Mouse (Mus musculus) gastrocnemius, adult 2 months (tissue): Measurements from ENCODE around the gene Nmbr. TPM values are rescaled to one million over a fixed set of nuclear protein-coding genes. Genes with fewer than 3 reads are reported as not detected.

ENCODE experiments used
- DNase-seq: peaks from one replicate; pipeline ENCODE4 v3.0.0; 2022
- H3K27ac ChIP-seq: fragments of 200-600 bp; 2 replicates; pipeline ENCODE4 v1.8.1; 2022; ENCODE audit warnings: mild to moderate bottlenecking
- H3K4me3 ChIP-seq: fragments of 200-600 bp; 2 replicates; pipeline ENCODE4 v1.8.1; 2022; ENCODE audit warnings: mild to moderate bottlenecking, moderate library complexity
- CTCF ChIP-seq: fragments of 200-600 bp; IDR thresholded peaks from 2 replicates; pipeline ENCODE4 v1.8.1; 2022; ENCODE audit warnings: antibody characterized with exemption, mild to moderate bottlenecking, moderate library complexity
- intact Hi-C: fragments of 180-260 bp; cut with DNase I; formaldehyde crosslinking; loops from one replicate; pipeline ENCODE4 v1.15.1; 2025
- long read RNA-seq, 2 experiments: library from polyadenylated mRNA; stranded (forward); transcript quantifications; one replicate each; pipeline ENCODE4 v2.0.0; 2021
- total RNA-seq, 2 experiments: library from RNA; stranded (reverse); gene quantifications; 2 replicates each; pipeline ENCODE4 v1.2.3; 2021

Nmbr gene
- 1 to 10 TPM; 1.3 to 1.6 TPM for total RNA-seq
- long read RNA-seq, experiment 1, partial matches to known transcripts, result 0 of 1 reads
- long read RNA-seq, experiment 1, other reads (novel, unspliced or antisense), result 1 of 1 reads
- long read RNA-seq, experiment 2, partial matches to known transcripts, result 0 of 1 reads
- long read RNA-seq, experiment 2, other reads (novel, unspliced or antisense), result 1 of 1 reads

- Histone ChIP-seq H3K4me3 (peak within 1 kb of the TSS; percentile 84), H3K27ac (peak within 1 kb of the TSS; percentile 88)
- DNase-seq, result peak; percentile 98
- intact Hi-C loops, result loop anchor here (1.0 to 5.0 kb wide), 2 partner anchors 253 to 303 kb away; no protein-coding TSS in a partner anchor
- peak; percentile 87 for TF ChIP-seq CTCF
Measured at GRCm38 (mm10) chr10:14705072-14706066, at the start of gene Nmbr, which contains the start of gene Vta1. Nmbr (plus strand) TSS chr10:14705591. Vta1 (minus strand) TSS chr10:14705560.

GRCm38 (mm10) chr10:14660875-14661274 lies 44.5 kb upstream of the Nmbr start:
- intact Hi-C loops, result no loop called here
- DNase-seq, result peak; percentile 18
- no peak overlapping the region for H3K4me3 ChIP-seq

GRCm38 (mm10) chr10:14666147-14666546 lies 39.2 kb upstream of the Nmbr start:
- no peak for TF ChIP-seq CTCF
- no peak overlapping the region for H3K4me3 ChIP-seq
- intact Hi-C loops, result no loop called here
- DNase-seq, result no peak
- H3K27ac ChIP-seq, result no peak overlapping the region

More at GRCm38 (mm10) chr10:14660875-14661274, 44.5 kb upstream of the Nmbr start:
- H3K27ac ChIP-seq, result no peak overlapping the region
- TF ChIP-seq CTCF, result no peak

GRCm38 (mm10) chr10:14685663-14686062 lies 19.7 kb upstream of the Nmbr start:
- intact Hi-C loops, result no loop called here
- peak; percentile 19; the same call in 1 of the 2 replicates for TF ChIP-seq CTCF
- DNase-seq, result no peak
- Histone ChIP-seq H3K27ac (no peak overlapping the region), H3K4me3 (no peak overlapping the region)

DNA sequence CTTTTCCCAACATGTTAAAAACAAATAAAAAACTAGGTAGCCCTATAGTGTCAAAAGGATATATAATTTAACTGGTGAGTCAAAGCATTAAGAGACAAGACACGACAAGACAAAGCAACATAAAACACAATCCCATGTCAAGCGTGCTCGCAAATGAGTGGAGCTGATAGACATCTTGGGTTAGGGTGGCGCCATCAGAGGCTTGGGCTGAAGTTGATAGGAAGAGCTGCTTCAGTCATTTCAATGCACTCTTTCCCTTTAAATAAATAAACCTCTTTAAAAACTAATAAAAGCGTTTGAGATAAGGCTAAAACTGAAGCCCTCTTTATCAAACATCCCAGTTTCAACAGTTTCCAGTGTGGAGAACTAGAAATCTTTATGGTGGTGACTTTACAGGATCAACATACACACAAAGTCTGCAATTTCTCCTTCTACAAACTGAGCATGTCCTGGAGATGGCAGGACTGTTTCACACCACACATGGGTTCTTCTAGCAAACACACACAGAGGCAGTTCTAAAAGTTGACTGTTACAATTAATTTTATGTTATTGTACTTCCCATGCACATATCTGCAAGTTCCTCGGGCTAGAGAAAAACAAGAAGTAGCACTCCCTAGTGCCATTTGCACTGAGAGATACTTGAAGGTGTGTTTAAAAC lies 16.5 kb upstream of the Nmbr start:
- no peak for TF ChIP-seq CTCF
- no peak overlapping the region for H3K4me3 ChIP-seq
- DNase-seq, result no peak
- no peak overlapping the region for H3K27ac ChIP-seq
- intact Hi-C loops, result no loop called here

- no peak overlapping the region for H3K4me3 ChIP-seq
- intact Hi-C loops, result no loop called here
- H3K27ac ChIP-seq, result no peak overlapping the region
- no peak for DNase-seq
- no peak for TF ChIP-seq CTCF
Measured at GRCm38 (mm10) chr10:14690349-14690748, 15.0 kb upstream of the Nmbr start.

- TF ChIP-seq CTCF, result no peak
- DNase-seq, result no peak
- H3K27ac ChIP-seq, result no peak overlapping the region
- no peak overlapping the region for H3K4me3 ChIP-seq
- intact Hi-C loops, result no loop called here
Measured at GRCm38 (mm10) chr10:14703239-14703638, 2.2 kb upstream of the Nmbr start.

- intact Hi-C loops, result no loop called here
- no peak for TF ChIP-seq CTCF
- DNase-seq, result no peak
- H3K27ac ChIP-seq, result no peak overlapping the region
- H3K4me3 ChIP-seq, result peak overlapping the region; percentile 84
Measured at GRCm38 (mm10) chr10:14703830-14704420, 1.5 kb upstream of the Nmbr start.

- DNase-seq, result no peak
- H3K27ac ChIP-seq, result no peak within 1 kb of the TSS
- intact Hi-C loops, result no loop called here
- TF ChIP-seq CTCF, result no peak
- no peak within 1 kb of the TSS for H3K4me3 ChIP-seq
Measured at GRCm38 (mm10) chr10:14718114-14718513, 12.7 kb downstream of the Nmbr start, which contains the start of gene Gje1. Gje1 (minus strand) TSS chr10:14718214.

- no peak overlapping the region for H3K27ac ChIP-seq
- no peak for DNase-seq
- H3K4me3 ChIP-seq, result no peak overlapping the region
- intact Hi-C loops, result no loop called here
- TF ChIP-seq CTCF, result no peak
Measured at GRCm38 (mm10) chr10:14725671-14726070, 20.3 kb downstream of the Nmbr start.

DNA sequence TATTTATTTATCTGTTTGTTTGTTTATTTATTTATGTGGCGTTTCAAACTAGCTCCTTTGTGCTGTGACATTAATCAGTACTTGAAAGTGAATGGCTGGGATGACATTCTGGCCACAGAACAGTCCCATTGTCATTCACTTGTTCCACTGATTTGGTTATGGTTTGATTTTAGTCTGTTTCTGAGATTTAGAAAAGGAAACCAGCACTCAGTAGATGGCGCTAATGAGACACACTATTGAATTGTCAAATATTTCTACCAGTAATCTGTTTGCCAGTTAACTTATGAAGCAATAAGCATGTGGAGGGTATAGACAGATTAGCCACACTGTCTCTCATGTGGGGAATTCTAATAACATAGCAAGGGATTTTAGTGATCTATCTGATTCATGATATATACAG lies 28.9 kb downstream of the Nmbr start:
- TF ChIP-seq CTCF, result peak; percentile 52
- intact Hi-C loops, result no loop called here
- DNase-seq, result no peak
- no peak overlapping the region for H3K27ac ChIP-seq
- no peak overlapping the region for H3K4me3 ChIP-seq

DNA sequence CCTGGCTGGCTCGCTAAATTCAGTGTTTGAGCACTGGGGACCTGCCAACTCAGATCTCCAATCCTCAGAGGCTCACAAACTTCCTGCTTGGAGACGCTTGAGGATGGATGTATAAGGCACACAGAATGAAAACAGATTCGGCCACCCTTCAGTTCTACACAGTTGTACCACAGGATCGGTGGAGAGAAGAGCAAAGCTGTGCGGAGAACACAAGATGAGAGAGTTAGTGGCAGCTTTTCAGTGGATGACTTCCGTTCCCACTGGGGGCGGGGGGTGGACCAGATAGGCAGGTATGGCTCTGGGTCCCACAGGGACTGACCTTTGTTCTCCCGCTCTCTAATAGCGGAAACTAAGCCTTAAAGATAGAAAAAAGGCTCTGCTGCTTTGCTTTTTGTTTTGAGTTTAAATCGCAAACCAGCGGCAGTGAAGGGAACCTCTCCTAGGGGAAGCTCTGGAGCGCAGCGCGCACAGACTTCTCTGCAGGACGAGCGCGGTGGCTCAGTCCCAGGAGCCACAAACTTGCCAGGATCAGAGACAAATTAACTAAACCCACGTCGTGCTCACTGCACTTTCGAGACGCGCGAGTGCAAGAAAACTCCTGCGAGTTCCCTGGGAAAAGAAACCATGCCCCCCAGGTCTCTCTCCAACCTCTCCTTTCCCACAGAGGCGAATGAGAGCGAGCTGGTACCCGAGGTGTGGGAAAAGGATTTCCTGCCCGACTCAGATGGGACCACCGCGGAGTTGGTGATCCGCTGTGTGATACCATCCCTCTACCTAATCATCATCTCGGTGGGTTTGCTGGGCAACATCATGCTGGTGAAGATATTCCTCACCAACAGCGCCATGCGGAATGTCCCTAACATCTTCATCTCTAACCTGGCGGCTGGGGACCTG lies 54.5 kb downstream of the Nmbr start:
- DNase-seq, result no peak
- intact Hi-C loops, result no loop called here
- Histone ChIP-seq H3K27ac (no peak overlapping the region), H3K4me3 (peak overlapping the region; percentile 13; the same call in 1 of the 2 replicates)
- no peak for TF ChIP-seq CTCF
